Comparison of ENCODE assay signal across 8 mouse cellular contexts in genomic region chr10:20347285-20348214, GRCm38 (mm10). TPM values are rescaled to one million over a fixed set of nuclear protein-coding genes. Genes with fewer than 3 reads are reported as not detected.
DNase-seq lines count a peak whose midpoint lies in the region; ATAC-seq and TF ChIP-seq lines count a peak whose summit lies in the region.

Gene Mtfr2 (plus strand): TSS chr10:20347770.

- peak; percentile 97 for ATAC-seq in forebrain, embryonic 11.5 days (replicated peaks; ENCODE audit: low FRiP score)
- peak; percentile 94 for ATAC-seq in heart, embryonic 16.5 days (replicated peaks; ENCODE audit: extremely low read depth, insufficient read depth, low FRiP score)
- peak; percentile 94 for ATAC-seq in liver, embryonic 15.5 days (ENCODE audit: insufficient read depth)
- peak; percentile 96 for ATAC-seq in neural tube, embryonic 12.5 days (ENCODE audit: low FRiP score, low read depth)

- H3K27me3 ChIP-seq in CH12.LX (replicated peaks), result no peaks in the 10 kb centered on the region
- no peaks in the 10 kb centered on the region for H3K27me3 ChIP-seq in forebrain, embryonic 11.5 days (ENCODE audit: control insufficient read depth, insufficient read depth, low read length)
- H3K27me3 ChIP-seq in heart, embryonic 16.5 days (ENCODE audit: control insufficient read depth, insufficient read depth, low read length), result no peaks in the 10 kb centered on the region
- H3K27me3 ChIP-seq in liver, embryonic 15.5 days, result no peaks in the 10 kb centered on the region
- H3K27me3 ChIP-seq in neural tube, embryonic 12.5 days (replicated peaks), result no peaks in the 10 kb centered on the region

- peak within 1 kb of the TSS; percentile 25 for H3K9ac ChIP-seq in CH12.LX (ENCODE audit: insufficient read depth, low read depth)
- H3K9ac ChIP-seq in forebrain, embryonic 11.5 days (ENCODE audit: low read length), result peak within 1 kb of the TSS; percentile 75
- H3K9ac ChIP-seq in heart, embryonic 16.5 days (ENCODE audit: low read length), result peak within 1 kb of the TSS; percentile 78
- H3K9ac ChIP-seq in liver, embryonic 15.5 days, result peak within 1 kb of the TSS; percentile 92
- peak within 1 kb of the TSS; percentile 45; the same call in 1 of the 2 replicates for H3K9ac ChIP-seq in neural tube, embryonic 12.5 days

- WGBS in forebrain, embryonic 11.5 days, result 1% methylated on average over 58 of the region's 58 CpGs
- WGBS in heart, embryonic 16.5 days, result 1% methylated on average over 57 of the region's 58 CpGs
- WGBS in liver, embryonic 15.5 days (ENCODE audit: insufficient replicate concordance), result 1% methylated on average over 55 of the region's 58 CpGs
- WGBS in neural tube, embryonic 12.5 days, result 2% methylated on average over 58 of the region's 58 CpGs

- no peak for TF ChIP-seq CTCF in CH12.LX (conservative IDR thresholded peaks at IDR 0.05 in 1 of 2, IDR thresholded peaks at IDR 0.05 in 1 of 2; ENCODE audit: low read depth in 2 of 2, low read length in 2 of 2)

- H3K27ac ChIP-seq in CH12.LX (ENCODE audit: insufficient read depth, low read depth), result peak within 1 kb of the TSS; percentile 26; the same call in 1 of the 2 replicates
- peak within 1 kb of the TSS; percentile 46; the same call in 1 of the 2 replicates for H3K27ac ChIP-seq in forebrain, embryonic 11.5 days (ENCODE audit: low read depth, low read length)
- H3K27ac ChIP-seq in heart, embryonic 16.5 days (ENCODE audit: low read length), result peak within 1 kb of the TSS; percentile 67
- peak within 1 kb of the TSS; percentile 92 for H3K27ac ChIP-seq in liver, embryonic 15.5 days (replicated peaks)
- no peak within 1 kb of the TSS for H3K27ac ChIP-seq in neural tube, embryonic 12.5 days

- H3K4me1 ChIP-seq in CH12.LX (ENCODE audit: control insufficient read depth in 1 of 2, insufficient read depth in 2 of 2), result peaks cover 5 to 15% of the 10 kb centered on the region in 2 experiments; a peak in 3 of 4 replicates
- no peaks in the 10 kb centered on the region for H3K4me1 ChIP-seq in forebrain, embryonic 11.5 days (replicated peaks; ENCODE audit: control insufficient read depth, insufficient read depth, low read length)
- H3K4me1 ChIP-seq in heart, embryonic 16.5 days (ENCODE audit: control insufficient read depth, insufficient read depth, low read length), result peaks cover 12% of the 10 kb centered on the region; the same call in 1 of the 2 replicates
- H3K4me1 ChIP-seq in liver, embryonic 15.5 days (replicated peaks), result peaks cover 18% of the 10 kb centered on the region
- H3K4me1 ChIP-seq in neural tube, embryonic 12.5 days, result peaks cover 7% of the 10 kb centered on the region

- in situ Hi-C loops in CH12.LX (cut with MboI; ENCODE audit: low pct_ligation_motif_present, low pct_unique_long_range_greater_than_20kb, low sequenced_read_pairs), result no loop called here

- H3K4me2 ChIP-seq in CH12.LX (ENCODE audit: insufficient read depth, low read depth, poor library complexity, severe bottlenecking), result peak within 1 kb of the TSS; percentile 89
- H3K4me2 ChIP-seq in forebrain, embryonic 11.5 days (ENCODE audit: low read depth, low read length, severe bottlenecking), result peak within 1 kb of the TSS; percentile 61
- peak within 1 kb of the TSS; percentile 89 for H3K4me2 ChIP-seq in heart, embryonic 16.5 days (ENCODE audit: low read depth, low read length)
- H3K4me2 ChIP-seq in liver, embryonic 15.5 days, result peak within 1 kb of the TSS; percentile 79
- H3K4me2 ChIP-seq in neural tube, embryonic 12.5 days (replicated peaks), result peak within 1 kb of the TSS; percentile 84

- no peaks in the 10 kb centered on the region; the same call in 1 of the 2 replicates for H3K79me2 ChIP-seq in CH12.LX (replicated peaks; ENCODE audit: control insufficient read depth, extremely low read depth, insufficient read depth, poor library complexity, severe bottlenecking)

- peak; percentile 95 for DNase-seq in CH12.LX (ENCODE audit: extremely low read depth)
- peak; percentile 96 for DNase-seq in c-Kit-positive CD71-positive TER-119-negative erythroid progenitor cells, embryonic 14.5 days (ENCODE audit: low read depth)
- DNase-seq in forebrain, embryonic 11.5 days (ENCODE audit: low spot score), result peak; percentile 97
- DNase-seq in kidney, postnatal 36 days, result peak; percentile 94 to 96
- peak; percentile 77 for DNase-seq in telencephalon, adult 2 months (ENCODE audit: low read depth, low spot score)

- dilution Hi-C loops in CH12.LX (cut with MboI; ENCODE audit: extremely low pct_ligation_motif_present, extremely low pct_unique_long_range_greater_than_20kb, low sequenced_read_pairs), result no loop called here

- peak within 1 kb of the TSS; percentile 62 to 83 (median 74) for H3K4me3 ChIP-seq in CH12.LX (replicated peaks in 1 of 3; ENCODE audit: low read depth in 2 of 3, low read length in 2 of 3, poor library complexity in 1 of 3)
- peak within 1 kb of the TSS; percentile 65 for H3K4me3 ChIP-seq in forebrain, embryonic 11.5 days (ENCODE audit: low read depth, low read length)
- H3K4me3 ChIP-seq in heart, embryonic 16.5 days (ENCODE audit: low read length), result peak within 1 kb of the TSS; percentile 89
- peak within 1 kb of the TSS; percentile 96 for H3K4me3 ChIP-seq in liver, embryonic 15.5 days (replicated peaks)
- H3K4me3 ChIP-seq in neural tube, embryonic 12.5 days, result peak within 1 kb of the TSS; percentile 59

- H3K36me3 ChIP-seq in CH12.LX (replicated peaks in 1 of 2; ENCODE audit: control insufficient read depth in 1 of 2, insufficient read depth in 1 of 2, low read length in 1 of 2), result peaks cover 37 to 60% of the 10 kb centered on the region in 2 experiments
- H3K36me3 ChIP-seq in forebrain, embryonic 11.5 days (ENCODE audit: control insufficient read depth, insufficient read depth, low read length), result no peaks in the 10 kb centered on the region; the same call in 1 of the 2 replicates
- H3K36me3 ChIP-seq in heart, embryonic 16.5 days (ENCODE audit: control insufficient read depth, insufficient read depth), result peaks cover 22% of the 10 kb centered on the region
- H3K36me3 ChIP-seq in liver, embryonic 15.5 days (replicated peaks), result peaks cover 53% of the 10 kb centered on the region
- H3K36me3 ChIP-seq in neural tube, embryonic 12.5 days, result peaks cover 21% of the 10 kb centered on the region

- no peak for TF ChIP-seq RAD21 in CH12.LX (IDR thresholded peaks at IDR 0.05; ENCODE audit: low read depth, low read length)

- H3K9me3 ChIP-seq in CH12.LX (replicated peaks; ENCODE audit: low read length), result no peaks in the 10 kb centered on the region
- no peaks in the 10 kb centered on the region for H3K9me3 ChIP-seq in forebrain, embryonic 11.5 days (ENCODE audit: control insufficient read depth, low read length)
- H3K9me3 ChIP-seq in heart, embryonic 16.5 days (replicated peaks; ENCODE audit: control insufficient read depth, low read length), result no peaks in the 10 kb centered on the region
- no peaks in the 10 kb centered on the region for H3K9me3 ChIP-seq in liver, embryonic 15.5 days (replicated peaks)
- H3K9me3 ChIP-seq in neural tube, embryonic 12.5 days, result no peaks in the 10 kb centered on the region

- no peak for TF ChIP-seq EP300 in CH12.LX (IDR thresholded peaks at IDR 0.05; ENCODE audit: low read length)

- TF ChIP-seq POLR2A in CH12.LX (IDR thresholded peaks at IDR 0.05; ENCODE audit: low read depth, low read length), result peak; percentile 92

TF ChIP-seq in CH12.LX, 34 proteins besides CTCF, POLR2A, EP300 and RAD21 (continues in another document):
- TF ChIP-seq CHD2 (IDR thresholded peaks at IDR 0.05; ENCODE audit: low read length), result peak; percentile 51; the same call in 1 of the 2 replicates
- TF ChIP-seq RCOR1 (conservative IDR thresholded peaks at IDR 0.05; ENCODE audit: low read depth, low read length), result no peak
- TF ChIP-seq ETS1 (conservative IDR thresholded peaks at IDR 0.05; ENCODE audit: low read depth, low read length), result no peak
- no peak for TF ChIP-seq ZKSCAN1 (IDR thresholded peaks at IDR 0.05; ENCODE audit: borderline replicate concordance, low read depth, low read length)
- TF ChIP-seq NELFE (IDR thresholded peaks at IDR 0.05; ENCODE audit: low read depth, low read length), result peak; percentile 81
- TF ChIP-seq ELF1 (IDR thresholded peaks at IDR 0.05; ENCODE audit: low read depth, low read length), result peak; percentile 82
- 0 out of 2 replicates have a peak, but pooled peaks have one; percentile 47 for TF ChIP-seq TBP (conservative IDR thresholded peaks at IDR 0.05; ENCODE audit: low read depth, low read length)
- no peak for TF ChIP-seq PAX5 (IDR thresholded peaks at IDR 0.05; ENCODE audit: low read length)
- peak; percentile 91 for TF ChIP-seq MXI1 (IDR thresholded peaks at IDR 0.05; ENCODE audit: low read depth, low read length)
- TF ChIP-seq ZC3H11A (IDR thresholded peaks at IDR 0.05; ENCODE audit: low read depth, low read length), result no peak
- TF ChIP-seq MYC (IDR thresholded peaks at IDR 0.05; ENCODE audit: low read depth, low read length), result peak; percentile 3; the same call in 1 of the 2 replicates
- TF ChIP-seq POLR2AphosphoS2 (IDR thresholded peaks at IDR 0.05; ENCODE audit: low read depth, low read length), result peak; percentile 97
- TF ChIP-seq ZMIZ1 (IDR thresholded peaks at IDR 0.05; ENCODE audit: low read depth, low read length), result peak; percentile 37; the same call in 1 of the 2 replicates
- 0 out of 2 replicates have a peak, but pooled peaks have one; percentile 24 for TF ChIP-seq KAT2A (IDR thresholded peaks at IDR 0.05; ENCODE audit: insufficient replicate concordance, low read length)
- TF ChIP-seq E2F4 (IDR thresholded peaks at IDR 0.05; ENCODE audit: insufficient replicate concordance, low read depth, low read length), result peak; percentile 94; the same call in 1 of the 2 replicates
- TF ChIP-seq TCF12 (IDR thresholded peaks at IDR 0.05; ENCODE audit: low read depth, low read length), result peak; percentile 58
- TF ChIP-seq HCFC1 (IDR thresholded peaks at IDR 0.05; ENCODE audit: low read depth, low read length), result peak; percentile 73
- peak; percentile 80; the same call in 1 of the 2 replicates for TF ChIP-seq UBTF (IDR thresholded peaks at IDR 0.05; ENCODE audit: low read depth, low read length)
- TF ChIP-seq SIN3A (IDR thresholded peaks at IDR 0.05; ENCODE audit: low read length), result peak; percentile 98
- no peak for TF ChIP-seq SMC3 (IDR thresholded peaks at IDR 0.05; ENCODE audit: low read depth, low read length)
- peak; percentile 96 for TF ChIP-seq NRF1 (IDR thresholded peaks at IDR 0.05; ENCODE audit: low read depth, low read length)
- TF ChIP-seq MAFK (IDR thresholded peaks at IDR 0.05; ENCODE audit: insufficient replicate concordance, low read length), result no peak

RNA-seq across cellular contexts. Expression of gene Mtfr2, which starts in this region (rescaled TPM):
- 4.0 and 4.4 TPM in 2 replicates for total RNA-seq in CH12.LX (2012; rRNA removed)
- total RNA-seq in CH12.LX (2014; rRNA removed), result 3.2 and 3.8 TPM in 2 replicates
- polyA plus RNA-seq in CH12.LX (2012; ENCODE audit: insufficient read length, low read depth), result 15.3 and 16.9 TPM in 2 replicates
- polyA plus RNA-seq in forebrain, embryonic 11.5 days (2014; fragmentation: Nextera tagmentation; extraction: Ambion mirVana), result 2.6 and 3.0 TPM in 2 replicates
- polyA plus RNA-seq in heart, embryonic 16.5 days (2015; fragmentation: Nextera tagmentation; extraction: Ambion mirVana), result 1.1 and 1.4 TPM in 2 replicates
- 2.0 and 2.3 TPM in 2 replicates for polyA plus RNA-seq in liver, embryonic 15.5 days (2015; fragmentation: Nextera tagmentation; extraction: Ambion mirVana)
- polyA plus RNA-seq in neural tube, embryonic 12.5 days (2016; fragmentation: Nextera tagmentation; extraction: Ambion mirVana), result 1.1 and 1.2 TPM in 2 replicates

Comparison
In these comparisons a context has a peak if more than half of its experiments do, and no peak if none do; other contexts are left out.
1. H3K9ac ChIP-seq: peak in every context shown above with its lines; median percentile 92 in liver, embryonic 15.5 days; 78 in heart, embryonic 16.5 days; 75 in forebrain, embryonic 11.5 days; 45 in neural tube, embryonic 12.5 days; 25 in CH12.LX.